Mouse (Mus musculus): ENCODE results near the gene Arpc3. TPM values are rescaled to one million over a fixed set of nuclear protein-coding genes. Genes with fewer than 3 reads are reported as not detected.

Gene Arpc3
- polyA plus RNA-seq, 1 experiment from 2014 or later: 85.4 TPM

Other genes starting within 250 kb of the Arpc3 start
- gene Ppp1cc, start 233.6 kb upstream of the Arpc3 start, polyA plus RNA-seq (2015; fragmentation: Nextera tagmentation; extraction: Ambion mirVana): 109 and 114 TPM in 2 replicates
- gene Hvcn1, start 185.1 kb upstream of the Arpc3 start, polyA plus RNA-seq (2015; fragmentation: Nextera tagmentation; extraction: Ambion mirVana): 4.9 and 6.0 TPM in 2 replicates
- gene Tctn1, start 127.4 kb upstream of the Arpc3 start, polyA plus RNA-seq (2015; fragmentation: Nextera tagmentation; extraction: Ambion mirVana): 0.74 and 0.78 TPM in 2 replicates
- 3.4 and 4.1 TPM in 2 replicates for gene Pptc7, start 107.5 kb upstream of the Arpc3 start, polyA plus RNA-seq (2015; fragmentation: Nextera tagmentation; extraction: Ambion mirVana)
- 2.5 and 2.6 TPM in 2 replicates for gene Rad9b, start 37.6 kb upstream of the Arpc3 start, polyA plus RNA-seq (2015; fragmentation: Nextera tagmentation; extraction: Ambion mirVana)
- 95.1 and 104 TPM in 2 replicates for gene Vps29, start 37.5 kb upstream of the Arpc3 start, polyA plus RNA-seq (2015; fragmentation: Nextera tagmentation; extraction: Ambion mirVana)
- 46.8 and 52.8 TPM in 2 replicates for gene Gpn3, start 20.0 kb upstream of the Arpc3 start, polyA plus RNA-seq (2015; fragmentation: Nextera tagmentation; extraction: Ambion mirVana)
- 13.7 and 14.1 TPM in 2 replicates for gene Fam216a, start 19.5 kb upstream of the Arpc3 start, polyA plus RNA-seq (2015; fragmentation: Nextera tagmentation; extraction: Ambion mirVana)
- gene Anapc7, start 29.8 kb downstream of the Arpc3 start, polyA plus RNA-seq (2015; fragmentation: Nextera tagmentation; extraction: Ambion mirVana): 14.7 and 14.9 TPM in 2 replicates
- 10.0 and 11.3 TPM in 2 replicates for gene Atp2a2, start 110.3 kb downstream of the Arpc3 start, polyA plus RNA-seq (2015; fragmentation: Nextera tagmentation; extraction: Ambion mirVana)
- gene Ift81, start 222.6 kb downstream of the Arpc3 start, polyA plus RNA-seq (2015; fragmentation: Nextera tagmentation; extraction: Ambion mirVana): 1.9 and 2.2 TPM in 2 replicates

Data from liver, embryonic 16.5 days (tissue).